Mouse (Mus musculus): ENCODE measurements around the gene 2010300C02Rik.
"Not testable (repeated sequence)": the region's sequence is repeated elsewhere in the genome, so short reads cannot be mapped to it uniquely, and the experiment has no call there.

The 2010300C02Rik gene

GRCm38 (mm10) chr1:37719761-37720640, at the start of gene 2010300C02Rik:
Gene 2010300C02Rik (minus strand): TSS chr1:37720085.
- DNase-seq: peak; percentile 21

- DNase-seq: no peak
Observed at GRCm38 (mm10) chr1:37759407-37759806, 39.5 kb upstream of the 2010300C02Rik start.

- no peak for DNase-seq
Observed at GRCm38 (mm10) chr1:37744650-37745259, 24.9 kb upstream of the 2010300C02Rik start.

DNA sequence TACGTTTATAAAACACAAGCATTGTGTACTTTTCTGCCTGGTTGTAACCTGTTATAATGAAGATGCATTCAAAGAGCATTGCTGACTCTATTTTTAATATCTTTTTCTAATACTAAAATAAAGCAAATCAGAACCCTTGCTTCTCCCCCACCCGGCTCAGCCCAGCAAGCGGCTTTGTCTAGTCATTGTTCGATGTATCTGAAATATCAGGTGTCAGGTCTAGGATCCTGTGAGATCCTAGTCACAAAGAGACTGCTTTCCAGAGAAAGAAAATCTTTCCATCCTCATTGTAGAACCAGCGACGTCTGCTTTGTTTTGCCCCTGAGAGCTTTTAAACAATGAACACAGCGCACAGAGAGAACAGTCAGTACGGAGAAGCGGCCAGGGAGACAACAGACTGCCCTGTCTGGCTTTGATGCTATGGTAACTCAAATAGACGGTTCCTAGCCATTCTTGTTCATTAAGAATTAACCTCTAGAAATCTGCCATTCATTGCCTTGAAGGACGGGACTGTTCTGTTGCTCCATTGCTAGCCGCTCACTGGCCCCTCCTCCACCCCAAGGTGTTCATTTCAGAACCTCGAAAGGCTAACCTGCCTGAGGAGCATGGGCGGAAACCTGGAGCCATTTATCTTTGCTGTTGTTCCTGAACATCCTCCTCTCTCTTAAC, 22.9 kb upstream of the 2010300C02Rik start:
- no peak for DNase-seq

DNA sequence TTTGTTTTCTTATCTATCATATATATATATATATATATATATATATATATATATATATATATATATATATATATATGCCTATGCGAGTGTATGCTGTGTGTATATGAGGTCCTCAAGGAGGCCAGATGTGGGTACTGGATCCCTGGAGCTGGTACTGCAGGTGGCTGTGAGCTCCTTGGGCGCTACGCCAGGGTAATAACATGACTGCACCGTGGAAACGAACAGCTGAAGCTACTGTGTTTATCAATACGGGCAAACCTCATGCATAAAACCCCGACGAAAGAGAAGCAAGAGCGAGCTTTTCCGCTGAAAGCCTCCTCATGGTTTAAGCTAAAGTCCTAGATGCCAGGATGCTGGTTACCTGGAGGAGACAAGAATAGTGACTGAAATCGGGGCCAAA, 22.2 kb upstream of the 2010300C02Rik start:
- no peak for DNase-seq

DNA sequence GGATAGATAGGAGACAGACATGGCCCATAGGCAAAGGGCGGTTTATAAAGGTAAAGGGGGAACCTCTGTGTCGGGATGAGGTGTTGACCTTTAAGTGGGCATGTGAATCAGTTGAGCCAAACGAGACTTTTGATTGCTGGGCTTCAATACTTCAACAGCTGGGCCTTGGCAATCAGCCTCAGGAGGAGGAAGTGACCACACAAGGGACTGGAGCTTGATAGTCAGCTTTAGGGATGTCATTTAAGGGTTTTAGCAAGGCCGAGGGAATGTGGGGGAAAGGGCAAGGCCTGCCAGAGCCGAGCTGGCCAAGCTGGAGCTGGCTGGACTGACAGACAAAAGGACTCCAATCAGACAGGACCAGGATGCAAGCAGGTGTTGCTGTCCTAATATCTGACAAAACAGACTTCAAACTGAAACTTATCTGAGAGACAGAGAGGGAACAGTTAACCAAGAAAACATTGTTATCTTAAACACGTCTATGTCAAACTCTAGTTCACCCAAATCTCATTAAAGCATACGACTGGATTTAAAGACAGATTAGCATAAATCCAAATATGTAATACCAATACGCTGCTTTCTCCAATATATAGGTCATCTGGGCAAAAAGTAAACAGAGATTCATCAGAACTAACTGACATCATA, 20.4 kb upstream of the 2010300C02Rik start:
- DNase-seq: no peak

- DNase-seq: no peak
Observed at GRCm38 (mm10) chr1:37738895-37739294, 19.0 kb upstream of the 2010300C02Rik start.

DNA sequence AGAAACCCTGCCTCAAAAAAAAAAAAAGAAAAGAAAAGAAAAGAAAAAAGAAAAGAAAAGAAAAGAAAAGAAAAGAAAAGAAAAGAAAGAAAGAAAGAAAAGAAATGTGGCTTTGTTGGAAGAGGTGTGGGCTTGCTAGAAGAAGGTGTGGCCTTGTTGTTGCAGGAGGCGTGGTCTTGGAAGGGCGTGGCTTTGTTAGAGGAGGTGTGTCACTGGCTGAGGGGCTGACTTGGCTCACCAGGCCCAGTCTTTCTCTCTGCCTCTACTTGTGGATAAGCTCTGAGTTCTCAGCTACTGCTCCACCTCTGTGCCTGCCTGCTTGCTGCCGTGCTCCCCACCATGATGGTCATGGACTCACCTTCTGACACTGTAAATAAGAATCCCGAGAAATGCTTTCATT, 17.2 kb upstream of the 2010300C02Rik start:
- no peak for DNase-seq

- DNase-seq: no peak
Observed at GRCm38 (mm10) chr1:37735932-37736331, 16.0 kb upstream of the 2010300C02Rik start.

- DNase-seq: no peak
Observed at GRCm38 (mm10) chr1:37734841-37735240, 15.0 kb upstream of the 2010300C02Rik start.

DNA sequence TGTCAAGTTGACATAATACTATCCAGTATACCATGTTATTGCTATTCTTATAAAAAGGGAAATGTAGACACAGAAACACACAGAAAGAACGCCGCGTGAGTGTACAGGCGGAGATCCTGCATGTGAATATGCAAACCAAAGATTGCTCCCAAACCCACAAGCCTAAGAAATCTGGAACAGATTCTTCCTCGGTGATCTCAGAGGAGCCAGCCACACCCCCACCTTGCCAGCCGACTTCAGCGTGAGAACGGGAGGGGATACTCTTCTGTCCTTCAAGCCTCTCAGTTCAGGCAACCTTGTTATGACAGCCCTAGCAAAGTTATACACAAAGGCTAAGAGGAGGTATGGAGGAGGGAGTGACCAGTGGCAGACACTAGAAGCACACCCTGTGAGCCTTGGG, 9.5 kb upstream of the 2010300C02Rik start:
- no peak for DNase-seq

DNA sequence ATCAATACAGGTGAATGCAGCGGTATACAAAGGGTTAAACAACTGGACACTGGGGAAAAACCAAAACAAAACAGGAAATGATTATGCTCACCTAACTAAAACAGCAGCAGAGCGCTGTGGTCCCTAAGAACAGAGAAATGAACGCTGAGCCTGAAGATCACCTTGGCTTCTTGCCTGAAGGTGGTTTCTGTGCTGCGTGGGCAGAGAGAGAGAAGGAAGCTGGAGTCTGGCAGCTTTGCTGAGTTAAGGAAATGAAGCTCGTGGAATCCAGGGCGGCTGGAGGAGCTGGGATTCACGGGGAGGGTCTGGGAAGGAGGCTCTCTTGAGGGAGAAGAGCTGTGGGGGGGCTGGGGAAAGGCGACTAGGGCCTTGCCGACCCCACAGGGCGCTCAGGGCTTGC, 8.2 kb upstream of the 2010300C02Rik start:
- no peak for DNase-seq

GRCm38 (mm10) chr1:37727186-37727585, 7.3 kb upstream of the 2010300C02Rik start:
- no peak for DNase-seq

- DNase-seq: no peak
Observed at GRCm38 (mm10) chr1:37726426-37726825, 6.5 kb upstream of the 2010300C02Rik start.

- DNase-seq: no peak
Observed at GRCm38 (mm10) chr1:37725880-37726279, 6.0 kb upstream of the 2010300C02Rik start.

- DNase-seq: no peak
Observed at GRCm38 (mm10) chr1:37721092-37721491, 1.2 kb upstream of the 2010300C02Rik start.

DNA sequence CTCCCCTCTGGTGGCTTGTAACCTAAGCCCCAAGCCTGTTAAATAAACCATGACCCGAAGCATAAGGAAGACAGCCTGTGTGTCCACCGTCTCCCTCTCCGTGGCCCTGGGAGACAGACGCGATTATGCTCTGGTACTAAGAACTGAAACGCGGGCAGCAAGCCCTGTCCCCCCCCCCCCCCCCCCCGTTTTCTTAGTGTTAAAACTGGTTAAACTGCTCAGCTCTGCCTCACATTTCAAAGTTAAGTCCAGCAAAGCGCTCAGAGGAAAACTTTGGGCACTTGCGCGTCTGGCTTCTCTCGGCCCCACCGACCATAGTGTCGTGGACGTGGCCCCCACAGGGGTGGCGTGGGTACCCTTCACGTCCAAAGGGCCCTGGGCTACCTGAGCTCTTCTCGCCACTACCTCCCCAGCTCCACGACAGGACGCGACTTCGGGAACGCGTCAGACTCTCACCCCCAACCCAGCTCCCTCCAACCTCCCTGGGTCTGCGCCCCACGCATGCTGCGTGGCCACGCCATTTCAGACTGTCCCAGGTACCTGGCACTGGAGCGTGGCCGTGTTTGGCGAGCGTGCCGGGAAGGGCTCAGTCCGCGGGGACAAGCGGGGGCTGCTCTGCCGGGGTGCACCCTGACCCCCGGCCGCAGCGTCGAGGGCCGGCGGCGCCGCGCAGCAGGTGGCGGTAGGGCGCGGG, 708 bp downstream of the 2010300C02Rik start:
- DNase-seq: no peak

DNA sequence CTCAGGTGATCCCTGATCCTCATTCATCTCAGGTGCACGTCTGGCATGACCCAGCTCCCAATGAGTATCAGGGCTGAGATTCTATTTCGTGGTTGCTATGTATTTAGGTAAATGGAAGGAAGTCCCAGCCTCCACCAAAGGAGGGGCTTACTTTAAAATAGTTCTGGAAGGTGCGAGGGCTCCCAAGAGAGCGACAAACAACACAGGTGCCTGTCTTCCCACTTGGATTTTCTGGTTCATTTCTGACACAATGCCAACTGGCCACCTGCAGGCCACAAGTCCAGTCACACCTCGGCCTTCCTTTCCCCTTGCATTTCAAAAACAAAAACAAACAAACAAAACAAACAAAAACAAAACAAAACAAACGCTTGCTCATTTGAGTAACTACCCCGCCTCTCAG, 1.4 kb downstream of the 2010300C02Rik start:
- no peak for DNase-seq

GRCm38 (mm10) chr1:37717415-37718195, 2.3 kb downstream of the 2010300C02Rik start:
- no peak for DNase-seq

DNA sequence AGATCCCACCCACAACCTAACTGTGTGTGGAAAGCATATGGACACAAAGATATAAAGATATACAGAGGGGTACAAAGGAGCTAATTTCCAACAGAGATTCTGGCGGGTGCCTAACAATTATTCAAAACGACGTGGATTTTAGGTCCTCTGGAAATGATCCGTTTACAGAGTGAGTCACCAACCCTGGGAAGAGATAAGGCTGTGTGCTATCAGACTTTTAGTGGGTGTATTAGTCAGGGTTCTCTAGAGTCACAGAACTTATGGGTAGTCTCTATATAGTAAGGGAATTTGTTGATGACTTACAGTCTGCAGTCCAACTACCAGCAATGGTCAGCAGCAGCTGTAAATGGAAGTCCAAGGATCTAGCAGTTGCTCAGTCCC, 7.5 kb downstream of the 2010300C02Rik start:
- not testable (repeated sequence) for DNase-seq

DNA sequence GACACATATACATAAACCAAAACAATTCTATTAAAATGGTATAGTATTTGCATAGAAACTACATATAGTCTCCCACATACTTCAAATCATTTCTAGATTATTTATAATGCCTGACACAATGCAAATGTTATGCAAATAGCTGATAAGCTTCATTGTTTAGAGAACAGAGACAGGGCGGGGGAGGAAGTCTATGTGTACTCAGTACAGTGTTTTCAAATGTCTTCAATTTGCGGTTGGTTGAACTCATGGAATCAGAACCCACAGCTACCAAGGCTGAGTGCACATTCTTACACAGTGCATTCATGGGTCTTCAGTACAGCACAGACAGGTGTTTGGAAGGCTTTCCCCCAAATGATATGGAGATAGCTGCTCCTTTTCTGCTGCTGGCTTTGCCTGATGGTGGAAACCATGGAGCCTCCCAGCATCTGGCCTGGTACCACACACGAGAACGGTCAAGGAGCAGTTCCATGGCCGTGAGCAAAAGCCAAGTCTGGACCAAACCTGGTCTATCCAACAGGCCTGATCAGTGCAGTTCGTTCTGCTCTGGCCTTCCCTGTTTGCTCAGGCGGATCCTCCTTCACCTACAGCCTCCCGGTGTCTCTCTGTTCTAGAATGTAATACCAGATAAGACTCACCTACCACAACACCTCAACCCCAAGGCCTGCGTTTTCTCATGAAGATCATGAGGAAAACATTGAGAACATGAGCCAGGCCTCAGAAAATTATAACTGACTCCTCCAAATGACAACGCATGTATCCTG, 8.1 kb downstream of the 2010300C02Rik start:
- DNase-seq: no peak

Data from kidney, adult 18-20 months (tissue).